Mouse (Mus musculus): ENCODE measurements around the gene Slc16a2.

The Slc16a2 gene

DNA sequence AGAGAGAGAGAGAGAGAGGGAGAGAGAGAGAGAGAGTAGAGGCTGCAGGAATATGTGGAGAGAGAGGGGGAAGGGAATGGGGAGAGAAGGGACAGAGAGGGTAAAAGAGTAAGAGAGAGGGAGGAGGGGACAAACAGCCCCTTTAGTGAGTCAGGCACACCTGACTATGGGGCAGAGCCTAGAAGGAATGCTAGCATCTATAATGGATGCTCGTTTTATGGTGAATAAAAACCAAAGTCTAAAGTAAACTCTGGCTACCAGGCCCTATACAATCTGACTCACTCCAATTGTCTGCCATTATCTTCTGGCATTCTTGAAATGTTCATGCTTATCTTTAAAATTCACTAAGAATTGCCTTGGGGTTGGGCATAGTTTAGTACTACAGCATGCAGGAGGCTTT is 169.7 kb downstream of the Slc16a2 start:
- no peak for DNase-seq (ENCODE audit: low read depth, low spot score)
